Mouse (Mus musculus): ENCODE measurements around the gene Lpp. TPM values are rescaled to one million over a fixed set of nuclear protein-coding genes. Genes with fewer than 3 reads are reported as not detected.

The Lpp gene
- total RNA-seq, 2 experiments from 2014 or later, result 17.7 to 18.0 TPM

DNA sequence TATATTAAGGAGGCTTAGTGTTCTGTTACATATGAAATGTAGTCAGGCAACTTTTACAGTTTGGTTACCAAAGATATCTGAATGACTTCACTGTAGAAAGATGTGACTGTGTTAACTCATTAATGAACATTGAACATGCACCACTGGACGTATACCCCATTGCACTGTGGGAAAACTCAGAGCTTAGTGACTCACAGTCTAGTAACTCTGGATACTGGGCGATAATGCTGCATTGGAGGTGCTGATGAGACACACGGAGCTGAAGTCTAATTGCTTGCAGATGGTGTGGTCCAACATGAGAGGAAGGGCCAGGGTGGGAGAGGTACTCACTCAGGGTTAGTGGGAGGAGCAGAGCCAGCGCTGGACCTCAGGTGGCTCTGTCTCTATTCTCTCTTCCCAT, 34.7 kb downstream of the Lpp start:
- TF ChIP-seq CTCF (IDR thresholded peaks at IDR 0.05), result no peak
- DNase-seq, result no peak
- Histone ChIP-seq H3K4me3 (no peak overlapping the region), H3K27ac (peak overlapping the region; percentile 73)
- intact Hi-C loops (cut with DNase I), result no loop called here

GRCm38 (mm10) chr16:24428742-24429141, 35.4 kb downstream of the Lpp start:
- TF ChIP-seq CTCF (IDR thresholded peaks at IDR 0.05), result no peak
- peak; percentile 56 for DNase-seq
- Histone ChIP-seq H3K27ac (peak overlapping the region; percentile 73), H3K4me3 (no peak overlapping the region)
- intact Hi-C loops (cut with DNase I), result no loop called here

GRCm38 (mm10) chr16:24429691-24430090, 36.4 kb downstream of the Lpp start:
- DNase-seq, result no peak
- no peak overlapping the region for H3K4me3 ChIP-seq
- TF ChIP-seq CTCF (IDR thresholded peaks at IDR 0.05), result no peak
- intact Hi-C loops (cut with DNase I), result no loop called here
- peak overlapping the region; percentile 73; the same call in 1 of the 2 replicates for H3K27ac ChIP-seq

GRCm38 (mm10) chr16:24431808-24432207, 38.5 kb downstream of the Lpp start:
- intact Hi-C loops (cut with DNase I), result no loop called here
- no peak for DNase-seq
- no peak for TF ChIP-seq CTCF (IDR thresholded peaks at IDR 0.05)
- Histone ChIP-seq H3K27ac (no peak overlapping the region), H3K4me3 (no peak overlapping the region)

DNA sequence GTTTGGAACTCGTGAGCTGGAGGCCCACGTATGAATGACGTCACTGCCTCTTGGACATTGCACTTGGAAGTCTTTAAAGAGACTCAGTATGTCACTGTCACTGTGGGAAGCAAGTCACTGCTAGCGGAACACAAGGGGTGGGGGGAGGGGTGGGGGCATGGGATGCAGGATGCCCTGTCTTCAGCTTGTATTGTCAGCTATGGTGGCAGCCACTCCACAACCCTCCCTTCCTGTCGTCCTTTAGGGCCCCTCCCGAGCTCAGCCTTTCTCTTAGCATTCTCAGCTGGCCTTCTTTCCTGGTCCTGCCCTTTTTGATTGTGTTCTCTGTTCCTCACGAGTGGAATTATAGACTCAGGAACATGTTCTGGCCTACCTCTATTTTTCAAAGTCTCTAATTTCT, 40.3 kb downstream of the Lpp start:
- no peak for DNase-seq
- Histone ChIP-seq H3K27ac (peak overlapping the region; percentile 91), H3K4me3 (no peak overlapping the region)
- intact Hi-C loops (cut with DNase I), result no loop called here
- TF ChIP-seq CTCF (IDR thresholded peaks at IDR 0.05), result no peak

DNA sequence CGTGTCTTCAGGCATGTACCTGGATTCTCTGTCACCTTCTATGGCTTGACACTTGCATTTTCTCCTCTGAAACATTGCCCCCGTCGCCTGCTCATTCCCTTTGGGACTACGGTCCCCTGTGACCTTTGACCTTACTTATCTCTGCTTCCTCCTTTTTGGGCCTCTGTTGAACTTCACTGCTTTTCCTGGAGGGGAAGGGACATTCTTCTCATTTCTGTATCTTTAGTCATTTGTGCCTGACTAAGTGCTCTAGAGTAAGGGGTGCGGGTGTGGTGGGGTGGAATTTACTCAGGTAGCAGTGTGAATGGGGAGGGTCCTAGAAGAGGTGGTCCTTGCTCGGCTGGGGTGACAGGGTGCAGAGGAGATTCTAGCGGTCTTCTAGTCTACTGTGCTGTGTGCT, 40.7 kb downstream of the Lpp start:
- H3K27ac ChIP-seq, result peak overlapping the region; percentile 91
- intact Hi-C loops (cut with DNase I), result no loop called here
- no peak overlapping the region for H3K4me3 ChIP-seq
- no peak for DNase-seq
- TF ChIP-seq CTCF (IDR thresholded peaks at IDR 0.05), result no peak

DNA sequence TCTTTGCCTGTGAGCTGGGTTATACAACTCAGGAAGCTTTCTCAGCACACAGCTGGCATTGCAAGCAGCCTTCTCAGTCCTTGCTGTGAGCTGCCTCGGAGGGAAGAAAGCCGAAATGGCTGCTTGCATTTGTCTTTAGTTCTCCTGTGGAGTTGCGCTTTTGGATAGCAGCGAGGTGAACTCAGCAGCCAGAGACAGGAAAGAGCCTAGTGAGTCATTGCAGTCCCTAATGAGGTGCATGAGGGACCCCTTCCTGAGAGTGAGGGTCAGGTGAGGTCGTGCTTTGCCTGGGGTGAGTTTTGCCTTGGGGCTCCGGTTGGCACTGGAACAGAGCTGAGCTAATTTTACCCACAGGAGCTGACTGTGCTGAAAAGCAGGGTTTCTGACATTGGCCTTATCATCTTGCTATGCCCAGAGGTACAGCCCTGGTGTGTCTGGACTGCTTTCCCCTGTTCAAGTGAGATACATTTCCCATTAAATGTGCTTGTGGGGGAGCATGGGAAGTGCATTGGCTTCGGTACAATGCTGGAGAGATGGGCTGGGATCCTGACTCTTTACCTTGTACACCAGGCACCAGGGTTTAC, 41.3 kb downstream of the Lpp start:
- DNase-seq, result peak; percentile 64
- H3K4me3 ChIP-seq, result peak overlapping the region; percentile 23
- no peak for TF ChIP-seq CTCF (IDR thresholded peaks at IDR 0.05)
- peak overlapping the region; percentile 91 for H3K27ac ChIP-seq
- intact Hi-C loops (cut with DNase I), result no loop called here

DNA sequence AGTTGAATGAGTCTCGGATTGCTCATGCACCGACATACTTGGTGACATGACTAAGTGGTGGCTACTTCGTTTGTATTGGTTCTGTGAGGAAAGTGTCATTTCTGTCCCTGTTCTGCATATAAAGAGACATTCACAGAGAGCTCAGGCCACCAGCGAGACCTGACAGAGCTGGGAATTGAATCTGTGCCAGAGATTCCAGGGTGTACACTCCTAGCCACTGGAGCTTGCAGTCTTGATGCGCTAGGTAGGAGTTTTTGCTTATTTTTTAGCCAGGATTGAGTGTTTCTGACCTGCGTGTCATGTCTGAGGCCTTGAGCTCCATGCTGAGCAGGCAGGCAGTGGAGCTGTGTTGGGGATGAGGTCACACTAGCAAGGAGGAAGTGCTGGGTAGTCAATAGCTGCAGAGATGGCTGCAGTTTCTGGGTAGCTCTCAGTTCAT, 41.8 kb downstream of the Lpp start:
- Histone ChIP-seq H3K4me3 (peak overlapping the region; percentile 23), H3K27ac (peak overlapping the region; percentile 91)
- DNase-seq, result peak; percentile 44
- intact Hi-C loops (cut with DNase I), result no loop called here
- no peak for TF ChIP-seq CTCF (IDR thresholded peaks at IDR 0.05)

DNA sequence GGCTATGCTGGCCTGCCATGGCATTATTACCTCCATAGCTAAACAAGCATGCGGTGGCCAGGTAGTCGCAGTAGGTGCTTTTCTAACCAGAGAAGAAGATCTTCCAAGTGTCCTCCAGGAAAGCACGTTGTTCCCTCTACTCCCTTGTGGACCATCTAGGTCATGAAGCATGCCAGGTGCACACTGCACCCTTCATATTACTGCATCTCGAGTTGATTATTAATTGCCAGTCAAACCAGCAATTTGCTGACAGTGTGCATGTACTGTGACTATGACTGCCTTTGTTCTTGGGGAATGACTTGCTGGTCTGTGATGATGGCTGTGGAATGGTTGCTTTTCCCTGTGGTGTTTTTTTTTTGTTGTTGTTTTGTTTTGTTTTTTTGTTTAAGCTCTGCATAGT, 45.1 kb downstream of the Lpp start:
- Histone ChIP-seq H3K4me3 (no peak overlapping the region), H3K27ac (peak overlapping the region; percentile 91; the same call in 1 of the 2 replicates)
- DNase-seq, result no peak
- intact Hi-C loops (cut with DNase I), result no loop called here
- no peak for TF ChIP-seq CTCF (IDR thresholded peaks at IDR 0.05)

DNA sequence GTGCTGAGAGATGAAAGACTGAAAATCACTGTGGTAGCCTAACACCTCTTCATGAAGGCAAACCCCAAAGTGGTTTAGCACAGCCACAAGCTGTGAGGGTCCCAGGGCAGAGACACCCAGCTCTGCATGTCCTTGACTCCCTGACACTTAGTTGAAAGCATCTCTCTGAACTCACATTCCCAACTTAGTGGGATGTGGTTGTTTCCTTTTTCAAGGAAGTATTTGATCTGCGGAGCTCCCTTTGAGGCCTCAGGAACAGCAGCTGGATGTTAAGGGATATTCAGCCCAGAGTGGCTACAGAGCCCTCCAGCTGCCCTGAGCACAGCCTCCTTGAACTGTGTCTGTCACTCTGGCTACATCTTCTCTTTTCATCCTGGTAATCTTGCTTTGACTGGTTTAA, 48.0 kb downstream of the Lpp start:
- intact Hi-C loops (cut with DNase I), result no loop called here
- no peak overlapping the region for H3K27ac ChIP-seq

DNA sequence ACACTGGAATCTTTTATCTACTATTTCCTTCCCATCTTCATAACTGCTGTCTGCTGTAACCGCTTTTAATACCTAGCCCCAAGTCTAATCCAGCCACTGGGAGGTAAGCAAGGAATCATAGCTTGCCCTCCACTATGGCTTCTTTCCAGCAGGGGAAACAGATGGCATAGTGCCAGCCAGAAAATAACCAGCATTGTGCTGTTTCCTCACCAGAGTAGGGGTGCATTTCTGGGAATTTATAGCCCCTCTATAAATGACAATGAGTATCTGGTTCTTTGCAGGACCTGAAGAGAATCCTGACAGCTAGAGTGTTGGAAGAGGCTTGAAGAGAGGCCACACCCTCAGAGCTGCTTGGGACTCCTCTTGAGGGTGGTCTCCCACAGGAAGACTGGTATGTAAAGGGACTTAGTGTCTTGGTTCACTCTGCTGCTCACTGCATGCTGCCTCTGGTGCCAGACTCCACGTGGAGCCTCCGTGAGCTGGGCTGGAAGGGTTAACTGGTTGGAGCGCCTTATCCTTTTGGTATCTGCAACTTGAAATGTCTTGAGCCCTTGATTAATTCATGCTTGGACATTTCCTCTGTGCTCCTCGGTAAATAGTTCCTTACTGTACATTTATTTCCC, 49.3 kb downstream of the Lpp start:
- DNase-seq, result no peak
- intact Hi-C loops (cut with DNase I), result no loop called here
- TF ChIP-seq CTCF (IDR thresholded peaks at IDR 0.05), result no peak
- Histone ChIP-seq H3K4me3 (no peak overlapping the region), H3K27ac (peak overlapping the region; percentile 63)

More for the DNA sequence above, 48.0 kb downstream of the Lpp start:
- no peak for DNase-seq
- no peak overlapping the region for H3K4me3 ChIP-seq
- no peak for TF ChIP-seq CTCF (IDR thresholded peaks at IDR 0.05)

GRCm38 (mm10) chr16:24443123-24443515, 49.8 kb downstream of the Lpp start:
- intact Hi-C loops (cut with DNase I), result no loop called here
- TF ChIP-seq CTCF (IDR thresholded peaks at IDR 0.05), result no peak

GRCm38 (mm10) chr16:24443555-24443954, 50.2 kb downstream of the Lpp start:
- intact Hi-C loops (cut with DNase I), result no loop called here
- no peak for DNase-seq
- Histone ChIP-seq H3K27ac (peak overlapping the region; percentile 63), H3K4me3 (no peak overlapping the region)
- TF ChIP-seq CTCF (IDR thresholded peaks at IDR 0.05), result no peak

More at GRCm38 (mm10) chr16:24443123-24443515, 49.8 kb downstream of the Lpp start:
- peak overlapping the region; percentile 63 for H3K27ac ChIP-seq
- H3K4me3 ChIP-seq, result no peak overlapping the region
- no peak for DNase-seq

- peak overlapping the region; percentile 85 for H3K27ac ChIP-seq
- peak; percentile 26 for DNase-seq
- no peak for TF ChIP-seq CTCF (IDR thresholded peaks at IDR 0.05)
- H3K4me3 ChIP-seq, result no peak overlapping the region
- intact Hi-C loops (cut with DNase I), result no loop called here
These were observed 51.5 kb downstream of the Lpp start for GRCm38 (mm10) chr16:24444818-24445217.
